Mouse (Mus musculus): ENCODE measurements around the gene Efcab12. TPM values are rescaled to one million over a fixed set of nuclear protein-coding genes. Genes with fewer than 3 reads are reported as not detected.

Efcab12 gene
- polyA plus RNA-seq, 1 experiment from 2014 or later, result 0.27 TPM

Small RNA genes within 50 kb of the gene (microRNA-seq; reads per million reads assigned to microRNA genes)
- not detected for gene Mir7660 (ENCODE audit: borderline number of aligned reads)

Other genes starting within 250 kb of the Efcab12 start
- 5.6 and 6.3 TPM in 2 replicates for gene Mkrn2os, start 245.8 kb downstream of the Efcab12 start, polyA plus RNA-seq (2014; fragmentation: Nextera tagmentation; extraction: Ambion mirVana)
- gene Mkrn2, start 236.5 kb downstream of the Efcab12 start, polyA plus RNA-seq (2014; fragmentation: Nextera tagmentation; extraction: Ambion mirVana), result 21.5 and 25.1 TPM in 2 replicates
- 70.1 and 70.7 TPM in 2 replicates for gene Raf1, start 161.8 kb downstream of the Efcab12 start, polyA plus RNA-seq (2014; fragmentation: Nextera tagmentation; extraction: Ambion mirVana)
- gene Tmem40, start 76.0 kb downstream of the Efcab12 start, polyA plus RNA-seq (2014; fragmentation: Nextera tagmentation; extraction: Ambion mirVana), result 29.4 and 32.5 TPM in 2 replicates
- gene Cand2, start 63.9 kb downstream of the Efcab12 start, polyA plus RNA-seq (2014; fragmentation: Nextera tagmentation; extraction: Ambion mirVana), result 20.3 and 22.0 TPM in 2 replicates
- 2,286 and 2,478 TPM in 2 replicates for gene Rpl32, start 29.7 kb downstream of the Efcab12 start, polyA plus RNA-seq (2014; fragmentation: Nextera tagmentation; extraction: Ambion mirVana)
- gene Mbd4, start 15.0 kb upstream of the Efcab12 start, polyA plus RNA-seq (2014; fragmentation: Nextera tagmentation; extraction: Ambion mirVana), result 20.7 and 23.0 TPM in 2 replicates
- gene Ift122, start 15.1 kb upstream of the Efcab12 start, polyA plus RNA-seq (2014; fragmentation: Nextera tagmentation; extraction: Ambion mirVana), result 9.1 and 10.5 TPM in 2 replicates
- gene Rho, start 93.3 kb upstream of the Efcab12 start, polyA plus RNA-seq (2014; fragmentation: Nextera tagmentation; extraction: Ambion mirVana), result 0.06 TPM in 1 of 2 replicates, not detected in the other
- not detected in 2 replicates for gene H1foo, start 106.5 kb upstream of the Efcab12 start, polyA plus RNA-seq (2014; fragmentation: Nextera tagmentation; extraction: Ambion mirVana)
- 25.6 and 27.8 TPM in 2 replicates for gene Plxnd1, start 156.6 kb upstream of the Efcab12 start, polyA plus RNA-seq (2014; fragmentation: Nextera tagmentation; extraction: Ambion mirVana)

Measured in liver, embryonic 11.5 days (tissue).